Mouse (Mus musculus) gastrocnemius, adult 2 months (tissue): ENCODE data around the gene Fam163a. TPM values are rescaled to one million over a fixed set of nuclear protein-coding genes. Genes with fewer than 3 reads are reported as not detected.

Source experiments
- DNase-seq: peaks from one replicate; pipeline ENCODE4 v3.0.0; 2022
- H3K27ac ChIP-seq: fragments of 200-600 bp; 2 replicates; pipeline ENCODE4 v1.8.1; 2022; ENCODE audit warnings: mild to moderate bottlenecking
- H3K4me3 ChIP-seq: fragments of 200-600 bp; 2 replicates; pipeline ENCODE4 v1.8.1; 2022; ENCODE audit warnings: mild to moderate bottlenecking, moderate library complexity
- CTCF ChIP-seq: fragments of 200-600 bp; IDR thresholded peaks from 2 replicates; pipeline ENCODE4 v1.8.1; 2022; ENCODE audit warnings: antibody characterized with exemption, mild to moderate bottlenecking, moderate library complexity
- intact Hi-C: fragments of 180-260 bp; cut with DNase I; formaldehyde crosslinking; loops from one replicate; pipeline ENCODE4 v1.15.1; 2025
- total RNA-seq, 2 experiments: library from RNA; stranded (reverse); gene quantifications; 2 replicates each; pipeline ENCODE4 v1.2.3; 2021

The Fam163a gene
- total RNA-seq, 2 experiments from 2014 or later: not detected

DNA sequence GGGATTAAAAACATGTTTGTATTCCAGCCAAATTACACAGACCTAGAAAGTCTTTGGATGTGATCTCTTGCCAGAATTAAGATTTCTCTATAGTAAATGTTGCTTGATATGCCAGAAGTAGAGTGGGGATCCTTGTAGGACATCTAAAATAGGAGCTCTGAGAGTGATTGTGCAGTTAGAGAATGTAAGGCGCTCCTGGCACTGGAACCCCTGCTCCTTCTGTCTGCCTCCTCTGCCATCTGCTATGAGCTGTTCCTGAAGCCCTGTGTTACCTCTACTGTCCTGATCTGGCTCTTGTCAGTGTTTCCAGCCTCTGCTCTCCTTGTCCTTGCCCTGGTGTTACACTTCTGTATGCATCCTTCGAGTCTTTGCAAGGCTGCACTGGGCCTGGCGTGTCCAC lies 18.2 kb downstream of the Fam163a start:
- no peak overlapping the region for H3K4me3 ChIP-seq
- no peak overlapping the region for H3K27ac ChIP-seq
- no peak for DNase-seq
- intact Hi-C loops: no loop called here
- TF ChIP-seq CTCF: no peak

DNA sequence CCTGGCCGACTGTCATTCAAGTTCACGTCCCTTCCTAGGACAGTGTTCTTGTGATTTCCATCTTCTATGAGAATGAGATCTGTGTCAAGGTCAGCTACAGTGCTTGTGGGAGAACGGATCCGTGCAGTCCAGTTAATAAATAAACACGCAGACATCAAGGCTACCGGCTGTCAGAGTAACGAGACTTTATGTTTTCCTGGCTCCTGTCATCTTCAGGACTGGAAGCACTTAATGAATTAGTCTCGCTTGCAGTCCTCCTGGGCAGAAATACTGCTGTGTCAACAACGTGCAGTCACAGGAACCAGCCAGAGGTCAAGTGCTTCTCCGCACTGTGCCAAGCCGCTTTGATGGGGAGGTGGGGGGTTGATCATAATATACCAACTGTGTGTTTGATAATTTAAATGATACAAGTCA lies 20.7 kb downstream of the Fam163a start:
- Histone ChIP-seq H3K27ac (no peak overlapping the region), H3K4me3 (no peak overlapping the region)
- DNase-seq: no peak
- TF ChIP-seq CTCF: no peak
- intact Hi-C loops: no loop called here

DNA sequence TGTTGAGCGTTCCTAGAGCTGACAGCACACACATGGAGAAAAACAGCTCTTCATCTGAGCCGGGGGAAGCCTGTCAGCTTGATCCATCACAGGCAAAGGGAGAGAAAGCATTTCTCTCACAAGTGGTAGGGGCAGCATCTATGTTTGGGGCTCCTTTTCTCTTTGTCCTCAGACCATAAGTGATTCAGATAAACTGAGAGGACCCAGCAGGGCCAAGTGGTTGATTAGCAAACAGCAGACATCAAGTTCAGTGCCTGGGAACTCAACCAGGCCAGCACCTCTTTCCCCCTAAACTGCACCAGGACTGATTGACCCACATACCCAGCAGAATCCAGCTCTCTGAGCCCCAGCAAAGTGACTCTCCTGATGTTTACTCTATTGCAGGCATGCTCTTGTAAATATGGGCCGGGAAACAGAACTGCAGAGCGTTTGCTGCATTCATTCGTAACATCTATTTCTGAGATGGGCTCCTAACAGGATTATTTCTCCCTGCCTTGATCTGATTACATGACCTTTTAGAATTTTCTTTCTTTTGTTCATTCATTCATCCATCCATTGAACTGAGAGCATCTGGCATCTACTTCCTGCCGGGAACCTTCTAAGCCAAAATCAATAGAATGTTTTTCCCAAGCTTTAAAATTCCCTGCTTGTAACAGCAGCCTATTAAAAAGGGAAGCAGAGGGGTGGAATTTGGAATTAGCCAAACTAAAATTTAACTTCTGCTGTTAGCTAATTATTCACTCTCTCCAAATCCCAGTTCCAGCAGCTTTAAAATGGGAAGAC lies 21.5 kb downstream of the Fam163a start:
- no peak for DNase-seq
- Histone ChIP-seq H3K27ac (no peak overlapping the region), H3K4me3 (no peak overlapping the region)
- no peak for TF ChIP-seq CTCF
- intact Hi-C loops: no loop called here

DNA sequence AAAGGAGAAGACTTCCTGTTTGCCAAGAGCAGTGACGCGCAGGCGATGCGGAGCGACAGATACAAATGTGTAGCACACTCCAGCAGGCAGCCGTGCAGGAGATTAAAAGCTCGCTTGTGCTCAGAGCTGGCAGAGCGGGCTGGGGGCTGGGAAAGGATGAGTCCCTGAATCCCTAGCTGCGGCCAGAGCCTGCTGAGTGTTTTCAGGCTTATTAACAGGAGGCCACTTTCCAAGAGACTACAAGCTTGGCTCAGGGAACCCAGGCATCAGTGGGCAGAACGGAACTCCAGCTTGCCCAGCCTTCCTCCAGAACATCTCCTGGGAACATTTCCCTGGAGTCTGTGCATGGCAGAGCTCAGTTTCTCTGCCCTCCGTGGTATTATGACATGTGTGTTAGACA lies 25.0 kb downstream of the Fam163a start:
- no peak for TF ChIP-seq CTCF
- Histone ChIP-seq H3K4me3 (no peak overlapping the region), H3K27ac (no peak overlapping the region)
- no peak for DNase-seq
- intact Hi-C loops: no loop called here

DNA sequence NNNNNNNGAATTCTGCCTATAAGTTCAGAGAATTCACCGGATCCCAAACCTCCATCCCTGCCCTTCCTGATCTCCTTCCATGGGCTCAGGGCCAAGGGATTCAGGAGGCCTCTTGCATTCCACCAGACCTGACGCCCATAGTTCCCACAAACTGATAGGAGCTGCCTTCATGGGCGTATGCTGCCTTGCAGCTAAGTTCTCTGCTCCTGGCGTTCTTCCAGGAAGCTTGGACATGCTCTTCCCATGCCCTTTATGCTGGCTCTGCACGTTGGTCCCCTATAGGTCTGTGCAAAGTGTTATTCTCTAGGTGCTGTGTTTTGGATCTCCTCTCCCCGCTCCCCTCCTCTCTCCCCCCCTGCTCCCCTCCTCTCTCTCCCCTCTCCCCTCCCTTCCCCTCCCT lies 36.1 kb downstream of the Fam163a start:
- intact Hi-C loops: no loop called here
- no peak overlapping the region for H3K27ac ChIP-seq
- no peak for DNase-seq
- TF ChIP-seq CTCF: no peak
- H3K4me3 ChIP-seq: no peak overlapping the region

DNA sequence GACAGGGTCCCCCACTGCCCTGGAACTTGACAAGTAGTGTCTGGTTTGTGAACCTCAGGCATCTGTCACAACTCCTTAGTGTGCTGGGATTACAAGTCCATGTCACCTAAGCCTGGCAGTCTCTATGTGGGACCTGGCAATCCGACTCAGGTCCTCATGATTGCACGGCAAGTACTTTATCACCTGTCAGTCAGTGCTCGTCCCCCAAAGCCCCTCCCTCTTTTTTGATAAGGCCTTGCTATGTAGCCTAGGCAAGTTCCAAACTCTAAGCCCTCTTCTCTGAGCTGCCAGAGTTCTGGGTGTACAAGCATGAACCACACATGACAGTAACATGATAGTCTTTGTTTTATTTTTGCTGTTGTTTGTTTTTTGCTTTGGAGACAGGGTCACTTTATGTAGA lies 88.1 kb downstream of the Fam163a start:
- no peak overlapping the region for H3K4me3 ChIP-seq
- intact Hi-C loops: no loop called here
- no peak for TF ChIP-seq CTCF

DNA sequence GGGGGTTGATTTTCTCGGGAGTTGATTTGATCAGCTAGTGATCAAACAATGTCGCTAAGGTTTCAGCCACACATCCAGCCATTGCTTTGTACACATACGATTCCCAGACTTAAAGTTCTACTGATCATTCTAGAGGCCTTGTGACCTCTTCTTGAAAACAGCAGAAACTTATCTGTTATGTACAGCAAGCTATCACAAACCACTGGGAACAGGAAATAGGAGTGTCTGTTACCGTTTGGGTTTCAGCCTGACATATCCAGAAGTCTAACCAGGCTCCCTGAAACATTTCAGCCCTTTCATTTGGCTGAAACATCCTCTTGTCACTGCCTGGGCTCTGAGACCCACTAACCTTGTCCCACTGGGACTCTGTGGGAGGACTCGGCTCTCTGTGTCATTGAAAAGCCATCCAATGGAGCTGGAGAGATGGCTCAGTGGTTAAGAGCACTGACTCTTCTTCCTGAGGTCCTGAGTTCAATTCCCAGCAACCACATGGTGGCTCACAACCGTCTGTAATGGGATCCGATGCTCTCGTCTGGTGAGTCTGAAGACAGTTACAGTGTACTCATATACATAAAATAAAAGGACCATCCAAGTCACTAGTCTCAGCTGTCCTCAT lies 90.8 kb downstream of the Fam163a start:
- intact Hi-C loops: no loop called here
- H3K27ac ChIP-seq: no peak overlapping the region

More for the DNA sequence above, 88.1 kb downstream of the Fam163a start:
- no peak for DNase-seq
- no peak overlapping the region for H3K27ac ChIP-seq

DNA sequence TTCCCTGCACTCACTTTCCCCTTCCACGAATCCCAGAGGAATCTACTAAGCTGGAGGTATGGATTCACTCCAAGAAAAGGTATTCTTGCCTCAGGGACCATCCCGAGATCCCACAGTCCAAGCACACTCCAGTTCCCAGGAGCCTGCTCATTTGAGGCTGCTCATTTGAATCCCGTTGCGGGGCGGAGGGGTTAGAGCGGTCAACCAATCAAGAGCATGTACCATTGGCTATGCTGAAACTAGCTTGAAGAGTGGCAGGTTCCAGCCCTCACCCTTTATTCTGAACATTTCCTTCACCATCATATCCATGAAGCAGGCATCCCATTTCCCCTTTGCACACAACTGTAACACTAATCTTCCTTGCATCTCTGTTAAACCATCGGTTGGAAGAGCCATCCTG lies 92.7 kb downstream of the Fam163a start:
- intact Hi-C loops: no loop called here
- Histone ChIP-seq H3K27ac (no peak overlapping the region), H3K4me3 (no peak overlapping the region)
- TF ChIP-seq CTCF: no peak
- no peak for DNase-seq

More for the DNA sequence above, 90.8 kb downstream of the Fam163a start:
- TF ChIP-seq CTCF: no peak
- no peak overlapping the region for H3K4me3 ChIP-seq
- DNase-seq: no peak

DNA sequence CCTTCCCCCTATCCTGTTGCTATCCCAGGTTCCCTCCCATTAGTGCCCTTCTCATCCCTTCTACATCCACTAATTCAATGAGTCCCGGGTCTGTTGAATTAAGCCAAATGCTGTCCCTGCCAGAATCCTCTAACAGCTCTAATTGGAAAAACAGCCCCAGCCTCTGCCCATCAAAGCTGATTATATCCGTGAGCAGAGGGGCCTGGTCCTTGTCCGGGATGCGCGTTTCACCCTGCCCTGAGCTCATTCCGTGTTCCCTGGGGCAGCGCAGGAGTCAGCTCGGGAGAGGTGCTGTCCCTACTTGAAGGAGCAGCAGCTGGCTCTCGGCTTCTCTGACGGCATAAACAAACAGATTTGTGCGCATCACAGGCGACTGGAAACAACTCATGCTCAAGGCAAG lies 93.1 kb downstream of the Fam163a start:
- Histone ChIP-seq H3K27ac (no peak overlapping the region), H3K4me3 (no peak overlapping the region)
- DNase-seq: no peak
- intact Hi-C loops: no loop called here
- TF ChIP-seq CTCF: no peak

DNA sequence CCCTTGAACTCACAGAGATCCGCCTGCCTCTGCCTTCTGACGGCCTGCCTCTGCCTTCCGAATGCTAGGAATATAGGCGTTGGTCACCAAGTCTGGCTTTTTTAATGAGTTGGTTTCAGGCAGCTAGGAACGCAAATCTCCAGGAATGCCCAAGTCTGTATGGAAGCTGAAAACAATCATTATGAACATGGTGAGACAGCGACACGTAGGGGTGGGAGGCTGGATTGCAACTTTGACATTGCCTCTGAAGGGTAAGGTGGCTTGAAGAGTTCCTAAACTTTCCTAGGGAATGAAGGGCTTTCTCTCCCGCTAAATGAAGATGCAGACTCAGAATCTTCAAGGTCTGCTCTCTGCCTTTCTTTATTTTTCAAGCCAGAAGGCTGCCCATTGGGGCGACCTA lies 93.7 kb downstream of the Fam163a start:
- no peak; the same call in 1 of the 2 replicates for TF ChIP-seq CTCF
- intact Hi-C loops: no loop called here
- Histone ChIP-seq H3K27ac (no peak overlapping the region), H3K4me3 (no peak overlapping the region)
- no peak for DNase-seq

DNA sequence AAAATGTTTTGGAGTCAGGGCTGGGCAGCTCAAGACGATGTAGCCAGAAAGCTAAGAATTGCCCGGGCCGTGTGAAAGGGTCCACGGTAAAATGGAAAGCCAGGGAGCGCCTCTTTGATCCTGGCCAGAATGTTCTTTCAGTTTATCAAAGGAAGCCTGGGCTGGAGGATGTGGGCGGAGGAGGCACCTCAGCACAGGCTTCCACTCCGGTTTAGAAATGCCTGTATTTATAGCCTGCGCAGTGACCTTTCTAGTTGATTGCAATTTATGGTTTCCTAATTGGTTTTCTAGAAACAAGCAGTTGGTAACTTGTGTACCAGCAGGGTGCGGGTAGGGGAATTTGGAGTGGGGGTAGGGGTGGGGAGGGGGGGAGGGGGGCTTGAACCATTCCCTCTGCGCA lies 96.4 kb downstream of the Fam163a start:
- no peak for DNase-seq
- no peak for TF ChIP-seq CTCF
- Histone ChIP-seq H3K4me3 (no peak overlapping the region), H3K27ac (no peak overlapping the region)
- intact Hi-C loops: no loop called here

DNA sequence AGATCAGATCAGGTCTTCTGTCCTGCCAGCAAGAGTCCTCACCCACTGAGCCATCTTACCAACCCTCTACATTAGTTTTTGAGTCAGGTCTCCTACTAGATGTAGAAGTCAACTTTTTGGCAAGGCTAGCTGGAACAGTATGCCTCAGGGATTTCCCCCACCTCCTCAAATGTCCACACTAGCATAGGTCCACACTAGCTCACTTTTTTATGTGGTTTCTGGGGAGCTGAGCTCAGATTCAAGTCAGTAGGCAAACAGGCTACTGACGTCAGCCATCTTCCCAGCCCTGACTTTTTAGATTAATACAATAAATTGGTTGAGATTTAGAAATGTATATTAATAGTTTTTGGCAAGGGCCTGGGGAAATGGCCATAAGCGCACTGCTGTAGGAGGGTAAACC lies 97.4 kb downstream of the Fam163a start:
- TF ChIP-seq CTCF: no peak
- DNase-seq: no peak
- H3K4me3 ChIP-seq: no peak overlapping the region
- intact Hi-C loops: no loop called here
- H3K27ac ChIP-seq: no peak overlapping the region

DNA sequence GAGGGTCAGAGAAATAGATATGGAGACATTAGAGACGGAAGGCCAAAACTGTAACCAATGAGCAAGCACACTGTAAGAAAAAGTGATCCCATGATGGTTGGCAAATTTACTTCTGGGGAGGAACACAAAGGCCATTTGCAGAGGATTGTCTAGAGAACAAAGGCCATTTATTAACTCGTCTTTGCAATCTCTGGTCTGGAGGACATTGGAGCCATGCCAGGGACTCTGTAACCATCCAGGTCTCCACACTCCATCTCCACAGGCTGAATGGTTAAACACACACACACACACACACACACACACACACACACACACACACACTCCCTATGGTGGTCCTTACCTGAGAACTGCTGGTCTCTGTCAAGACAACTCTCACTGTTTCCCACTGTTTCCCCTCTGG lies 99.4 kb downstream of the Fam163a start:
- Histone ChIP-seq H3K27ac (no peak overlapping the region), H3K4me3 (no peak overlapping the region)
- no peak for TF ChIP-seq CTCF
- intact Hi-C loops: no loop called here
- DNase-seq: no peak

DNA sequence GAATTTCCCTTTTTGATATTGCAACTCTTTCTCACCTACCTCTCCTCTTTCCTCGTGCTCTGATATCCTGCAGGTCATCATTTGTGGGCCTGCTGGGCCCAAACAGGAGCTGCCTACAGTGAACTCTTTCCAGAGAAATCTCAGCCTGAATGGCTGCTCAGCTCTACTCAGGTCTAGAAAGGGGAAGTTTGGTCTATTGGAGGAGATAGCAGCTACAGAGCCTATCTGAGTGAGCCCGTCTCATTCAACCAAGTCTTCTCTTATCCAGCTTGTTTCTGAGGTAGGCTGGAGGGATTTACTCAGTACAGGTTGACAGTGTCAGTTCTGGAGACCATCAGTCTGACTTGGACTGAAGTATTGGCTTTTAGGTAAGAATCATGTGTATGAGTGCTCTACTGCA lies 101.1 kb downstream of the Fam163a start:
- TF ChIP-seq CTCF: no peak
- DNase-seq: no peak

More for the DNA sequence above, 101.1 kb downstream of the Fam163a start:
- H3K4me3 ChIP-seq: no peak overlapping the region
- H3K27ac ChIP-seq: no peak overlapping the region
- intact Hi-C loops: no loop called here
